Mouse (Mus musculus): Measurements from ENCODE around the gene Mgmt. TPM values are rescaled to one million over a fixed set of nuclear protein-coding genes. Genes with fewer than 3 reads are reported as not detected.

The Mgmt gene
- total and polyA plus RNA-seq, 2 experiments from 2014 or later: 5.4 to 6.4 TPM

DNA sequence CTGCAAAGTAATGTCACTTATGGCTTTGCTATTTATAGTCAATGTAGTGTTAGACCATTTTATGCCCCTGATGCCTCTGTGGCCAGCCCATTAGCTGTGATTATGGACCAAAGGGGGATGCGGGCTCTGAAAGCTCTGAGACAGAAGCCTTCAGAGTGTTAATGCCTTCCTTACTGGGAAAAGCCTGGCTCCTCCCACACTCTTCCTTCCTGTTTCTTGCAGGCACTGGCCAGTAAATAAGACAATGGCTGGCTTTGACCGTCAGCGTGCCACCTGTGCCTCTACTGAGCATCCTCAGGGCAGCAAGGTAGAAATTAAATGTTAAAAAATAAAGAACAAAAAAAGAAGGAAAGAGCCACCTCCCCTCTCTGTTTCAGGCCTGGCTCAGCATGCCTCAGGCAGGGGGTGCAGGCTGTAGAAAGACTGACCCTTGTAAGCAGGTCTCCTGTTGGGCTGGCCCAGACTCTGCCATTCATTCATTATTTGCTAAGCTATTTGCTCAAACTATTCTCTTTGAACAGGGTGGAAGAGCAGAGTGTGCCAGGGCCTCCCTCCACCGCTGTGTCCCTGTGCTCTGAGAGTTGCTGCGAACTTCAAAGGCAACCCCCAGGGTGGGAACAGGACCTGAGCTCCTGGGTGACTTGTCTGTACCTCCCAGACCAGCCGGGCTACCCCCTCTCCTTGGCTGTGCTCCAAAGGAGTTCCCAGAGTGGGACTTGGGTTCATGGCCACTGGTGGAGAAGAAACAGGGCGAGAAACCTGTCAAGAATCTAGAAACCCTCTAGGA, 29.5 kb upstream of the Mgmt start:
- ATAC-seq (ENCODE audit: insufficient read depth, low read depth): no peak
- Histone ChIP-seq H3K9ac (replicated peaks; ENCODE audit: low read depth, low read length) (no peak overlapping the region), H3K4me1 (ENCODE audit: control insufficient read depth, insufficient read depth) (peaks cover 9% of the 10 kb centered on the region), H3K27me3 (ENCODE audit: control insufficient read depth, insufficient read depth, low read length) (no peaks in the 10 kb centered on the region), H3K9me3 (replicated peaks; ENCODE audit: control insufficient read depth, low read length) (no peaks in the 10 kb centered on the region), H3K4me2 (ENCODE audit: low read depth, low read length) (no peak overlapping the region), H3K4me3 (ENCODE audit: low read depth, low read length) (no peak overlapping the region), H3K27ac (ENCODE audit: low read depth) (no peak overlapping the region), H3K36me3 (replicated peaks; ENCODE audit: control insufficient read depth, insufficient read depth, low read length) (no peaks in the 10 kb centered on the region)
- TF ChIP-seq CTCF (IDR thresholded peaks at IDR 0.05; ENCODE audit: low read depth) (no peak), EP300 (IDR thresholded peaks at IDR 0.05; ENCODE audit: low read depth) (no peak)
- WGBS: 50% methylated on average over 7 of the region's 7 CpGs
- DNase-seq (ENCODE audit: low spot score): peak; percentile 4

GRCm38 (mm10) chr7:136865876-136866275, 28.5 kb upstream of the Mgmt start:
- H3K36me3 ChIP-seq (replicated peaks; ENCODE audit: control insufficient read depth, insufficient read depth, low read length): no peaks in the 10 kb centered on the region
- H3K9me3 ChIP-seq (replicated peaks; ENCODE audit: control insufficient read depth, low read length): no peaks in the 10 kb centered on the region
- TF ChIP-seq EP300 (IDR thresholded peaks at IDR 0.05; ENCODE audit: low read depth) (no peak), CTCF (IDR thresholded peaks at IDR 0.05; ENCODE audit: low read depth) (no peak)
- H3K4me1 ChIP-seq (ENCODE audit: control insufficient read depth, insufficient read depth): peaks cover 9% of the 10 kb centered on the region
- ATAC-seq (ENCODE audit: insufficient read depth, low read depth): no peak
- WGBS: 85% methylated on average over 4 of the region's 4 CpGs
- no peak overlapping the region for H3K9ac ChIP-seq (replicated peaks; ENCODE audit: low read depth, low read length)
- DNase-seq (ENCODE audit: low spot score): no peak
- H3K4me3 ChIP-seq (ENCODE audit: low read depth, low read length): no peak overlapping the region
- no peak overlapping the region for H3K27ac ChIP-seq (ENCODE audit: low read depth)
- H3K27me3 ChIP-seq (ENCODE audit: control insufficient read depth, insufficient read depth, low read length): no peaks in the 10 kb centered on the region
- no peak overlapping the region for H3K4me2 ChIP-seq (ENCODE audit: low read depth, low read length)

GRCm38 (mm10) chr7:136866535-136866934, 27.9 kb upstream of the Mgmt start:
- no peak overlapping the region for H3K27ac ChIP-seq (ENCODE audit: low read depth)
- 80% methylated on average over 4 of the region's 4 CpGs for WGBS
- no peak for DNase-seq (ENCODE audit: low spot score)
- no peak overlapping the region for H3K9ac ChIP-seq (replicated peaks; ENCODE audit: low read depth, low read length)
- H3K4me3 ChIP-seq (ENCODE audit: low read depth, low read length): no peak overlapping the region
- H3K4me1 ChIP-seq (ENCODE audit: control insufficient read depth, insufficient read depth): peaks cover 9% of the 10 kb centered on the region
- no peaks in the 10 kb centered on the region for H3K36me3 ChIP-seq (replicated peaks; ENCODE audit: control insufficient read depth, insufficient read depth, low read length)
- no peak for ATAC-seq (ENCODE audit: insufficient read depth, low read depth)
- no peak for TF ChIP-seq EP300 (IDR thresholded peaks at IDR 0.05; ENCODE audit: low read depth)
- no peak for TF ChIP-seq CTCF (IDR thresholded peaks at IDR 0.05; ENCODE audit: low read depth)
- no peak overlapping the region for H3K4me2 ChIP-seq (ENCODE audit: low read depth, low read length)
- no peaks in the 10 kb centered on the region for H3K9me3 ChIP-seq (replicated peaks; ENCODE audit: control insufficient read depth, low read length)
- 0 out of 2 replicates have a peak, but pooled peaks cover 3% of the 10 kb centered on the region for H3K27me3 ChIP-seq (ENCODE audit: control insufficient read depth, insufficient read depth, low read length)

- no peaks in the 10 kb centered on the region for H3K9me3 ChIP-seq (replicated peaks; ENCODE audit: control insufficient read depth, low read length)
- no peak for TF ChIP-seq EP300 (IDR thresholded peaks at IDR 0.05; ENCODE audit: low read depth)
- no peak for TF ChIP-seq CTCF (IDR thresholded peaks at IDR 0.05; ENCODE audit: low read depth)
- WGBS: 79% methylated on average over 11 of the region's 11 CpGs
- H3K4me1 ChIP-seq (ENCODE audit: control insufficient read depth, insufficient read depth): no peaks in the 10 kb centered on the region
- H3K27me3 ChIP-seq (ENCODE audit: control insufficient read depth, insufficient read depth, low read length): peaks cover 9% of the 10 kb centered on the region; the same call in 1 of the 2 replicates
- H3K36me3 ChIP-seq (replicated peaks; ENCODE audit: control insufficient read depth, insufficient read depth, low read length): no peaks in the 10 kb centered on the region
- no peak overlapping the region for H3K9ac ChIP-seq (replicated peaks; ENCODE audit: low read depth, low read length)
- H3K27ac ChIP-seq (ENCODE audit: low read depth): no peak overlapping the region
- H3K4me3 ChIP-seq (ENCODE audit: low read depth, low read length): no peak overlapping the region
- ATAC-seq (ENCODE audit: insufficient read depth, low read depth): no peak
- no peak overlapping the region for H3K4me2 ChIP-seq (ENCODE audit: low read depth, low read length)
- DNase-seq (ENCODE audit: low spot score): no peak
Measured at GRCm38 (mm10) chr7:136871535-136871934, 22.9 kb upstream of the Mgmt start.

GRCm38 (mm10) chr7:136872059-136872458, 22.4 kb upstream of the Mgmt start:
- no peaks in the 10 kb centered on the region for H3K36me3 ChIP-seq (replicated peaks; ENCODE audit: control insufficient read depth, insufficient read depth, low read length)
- no peak for ATAC-seq (ENCODE audit: insufficient read depth, low read depth)

More at GRCm38 (mm10) chr7:136872059-136872458, 22.4 kb upstream of the Mgmt start:
- H3K4me2 ChIP-seq (ENCODE audit: low read depth, low read length): no peak overlapping the region
- no peaks in the 10 kb centered on the region for H3K4me1 ChIP-seq (ENCODE audit: control insufficient read depth, insufficient read depth)
- no peak overlapping the region for H3K4me3 ChIP-seq (ENCODE audit: low read depth, low read length)
- no peak for TF ChIP-seq EP300 (IDR thresholded peaks at IDR 0.05; ENCODE audit: low read depth)
- no peak for TF ChIP-seq CTCF (IDR thresholded peaks at IDR 0.05; ENCODE audit: low read depth)
- 32% methylated on average over 8 of the region's 8 CpGs for WGBS
- H3K27ac ChIP-seq (ENCODE audit: low read depth): no peak overlapping the region
- no peak for DNase-seq (ENCODE audit: low spot score)
- H3K9ac ChIP-seq (replicated peaks; ENCODE audit: low read depth, low read length): no peak overlapping the region
- peaks cover 9% of the 10 kb centered on the region; the same call in 1 of the 2 replicates for H3K27me3 ChIP-seq (ENCODE audit: control insufficient read depth, insufficient read depth, low read length)
- no peaks in the 10 kb centered on the region for H3K9me3 ChIP-seq (replicated peaks; ENCODE audit: control insufficient read depth, low read length)

All from heart, postnatal 0 days (tissue).